Mouse (Mus musculus) liver, postnatal 0 days (tissue): ENCODE measurements at regions not wholly inside any gene's neighbourhood (a gene's known extent, or its start where the extent isn't known, plus 50 kb on each side); places are given as distances from the start of the nearest gene placed in this dataset.

Experiments
- CTCF ChIP-seq: sonication (generic); IDR thresholded peaks from 2 replicates; pipeline ENCODE4 v1.5.1; 2016; ENCODE audit warnings: antibody characterized with exemption, low read depth
- EP300 ChIP-seq: IDR thresholded peaks from 2 replicates; pipeline ENCODE4 v1.6.1; 2016; ENCODE audit warnings: antibody characterized with exemption, low read depth, mild to moderate bottlenecking

GRCm38 (mm10) chr16:85312018-85312417 is 138.5 kb upstream of the App start:
- TF ChIP-seq CTCF (no peak), EP300 (no peak)
